Mouse (Mus musculus): ENCODE results near the gene Nostrin. TPM values are rescaled to one million over a fixed set of nuclear protein-coding genes. Genes with fewer than 3 reads are reported as not detected.
A peak's percentile ranks its signal among the peaks of the same experiment; 100 is the strongest.

The Nostrin gene
- polyA plus RNA-seq, 1 experiment from 2014 or later, result 2.4 TPM

DNA sequence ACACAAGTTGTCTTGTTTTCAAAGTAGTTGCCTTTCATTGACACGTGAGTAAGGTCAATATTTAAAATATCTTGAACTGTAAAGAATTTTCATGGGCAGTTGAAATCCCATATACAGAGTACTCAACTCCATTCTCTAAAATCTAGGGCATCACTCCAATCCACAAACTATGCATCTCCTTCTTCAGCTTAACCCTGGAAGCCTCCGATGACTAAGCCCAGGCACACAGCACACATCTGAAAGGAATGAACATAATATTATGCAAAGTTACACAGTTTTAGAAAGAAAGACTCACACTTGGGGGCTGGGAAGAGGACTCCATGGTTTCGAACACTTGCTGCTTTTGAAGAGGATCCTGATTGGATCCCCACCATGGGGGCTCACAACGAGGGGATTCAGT is 13.9 kb upstream of the Nostrin start:
- Histone ChIP-seq H3K27me3 (replicated peaks; ENCODE audit: control insufficient read depth, insufficient read depth, low read length) (no peaks in the 10 kb centered on the region), H3K9ac (ENCODE audit: low read depth, low read length) (no peak overlapping the region), H3K4me2 (ENCODE audit: low read length) (no peak overlapping the region), H3K36me3 (ENCODE audit: control insufficient read depth, insufficient read depth, low read length) (no peaks in the 10 kb centered on the region), H3K4me3 (ENCODE audit: low read length) (no peak overlapping the region), H3K4me1 (ENCODE audit: control insufficient read depth, insufficient read depth, low read depth, low read length) (no peaks in the 10 kb centered on the region; the same call in 1 of the 2 replicates), H3K27ac (ENCODE audit: low read depth, low read length) (no peak overlapping the region), H3K9me3 (ENCODE audit: control insufficient read depth, low read length) (no peaks in the 10 kb centered on the region)
- whole genome bisulfite sequencing, result 84% methylated on average over 4 of the region's 4 CpGs
- ATAC-seq, result no peak

GRCm38 (mm10) chr2:69125425-69125824 is 10.2 kb upstream of the Nostrin start:
- H3K9ac ChIP-seq (ENCODE audit: low read depth, low read length), result no peak overlapping the region
- no peak overlapping the region for H3K27ac ChIP-seq (ENCODE audit: low read depth, low read length)
- no peak for ATAC-seq
- H3K9me3 ChIP-seq (ENCODE audit: control insufficient read depth, low read length), result no peaks in the 10 kb centered on the region
- H3K36me3 ChIP-seq (ENCODE audit: control insufficient read depth, insufficient read depth, low read length), result no peaks in the 10 kb centered on the region
- 31% methylated on average over 3 of the region's 3 CpGs for WGBS
- H3K4me3 ChIP-seq (ENCODE audit: low read length), result no peak overlapping the region
- no peak overlapping the region for H3K4me2 ChIP-seq (ENCODE audit: low read length)
- H3K4me1 ChIP-seq (ENCODE audit: control insufficient read depth, insufficient read depth, low read depth, low read length), result peaks cover 2% of the 10 kb centered on the region; the same call in 1 of the 2 replicates
- H3K27me3 ChIP-seq (replicated peaks; ENCODE audit: control insufficient read depth, insufficient read depth, low read length), result no peaks in the 10 kb centered on the region

DNA sequence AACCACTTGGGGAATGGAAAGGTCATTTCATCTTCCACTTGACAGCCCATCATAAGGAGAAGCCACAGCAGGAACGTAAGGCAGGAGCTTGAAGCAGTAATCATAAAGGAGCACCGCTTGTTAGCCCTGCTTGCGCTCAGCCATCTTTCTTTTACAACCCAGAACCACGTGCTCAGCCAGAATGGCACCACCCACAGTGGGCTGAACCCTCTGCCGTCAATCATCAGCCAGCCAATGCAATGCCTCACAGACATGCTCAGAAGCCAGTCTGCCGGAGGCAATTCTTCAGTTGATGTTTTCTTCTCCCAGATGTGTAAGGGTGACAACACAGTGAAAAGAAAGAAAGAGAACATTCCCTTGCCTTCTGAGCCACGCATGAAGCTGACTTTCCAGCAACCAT is 7.3 kb upstream of the Nostrin start:
- Histone ChIP-seq H3K4me2 (ENCODE audit: low read length) (no peak overlapping the region), H3K9me3 (ENCODE audit: control insufficient read depth, low read length) (no peaks in the 10 kb centered on the region), H3K4me3 (ENCODE audit: low read length) (no peak overlapping the region), H3K36me3 (ENCODE audit: control insufficient read depth, insufficient read depth, low read length) (no peaks in the 10 kb centered on the region), H3K27ac (ENCODE audit: low read depth, low read length) (no peak overlapping the region), H3K27me3 (replicated peaks; ENCODE audit: control insufficient read depth, insufficient read depth, low read length) (no peaks in the 10 kb centered on the region), H3K4me1 (ENCODE audit: control insufficient read depth, insufficient read depth, low read depth, low read length) (peaks cover 2% of the 10 kb centered on the region; the same call in 1 of the 2 replicates), H3K9ac (ENCODE audit: low read depth, low read length) (no peak overlapping the region)
- peak; percentile 57; the same call in 1 of the 2 replicates for ATAC-seq
- 66% methylated on average over 7 of the region's 7 CpGs for WGBS

DNA sequence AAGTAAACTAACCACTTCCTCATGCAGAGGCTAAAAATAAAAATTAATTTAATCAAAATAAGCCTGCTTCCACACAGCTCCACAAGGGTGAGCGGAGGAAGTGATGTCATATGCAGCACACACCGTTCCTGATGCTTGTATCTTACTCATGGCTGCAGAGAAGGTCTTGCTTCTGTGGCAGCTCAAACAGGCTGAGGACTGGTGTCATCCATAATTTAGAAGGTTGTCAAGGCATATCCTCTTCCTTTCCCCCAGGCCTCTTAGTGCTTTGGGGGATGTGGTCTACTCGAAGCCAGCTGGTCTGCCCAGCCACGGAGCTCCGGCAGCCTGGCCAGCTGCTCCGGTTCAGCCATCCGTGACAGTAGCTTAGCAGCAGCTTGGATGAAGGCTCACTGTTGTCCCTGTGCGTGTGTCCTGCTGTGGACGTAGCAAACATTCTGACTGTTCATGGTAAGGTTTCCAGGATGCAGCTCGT is 6.6 kb upstream of the Nostrin start:
- Histone ChIP-seq H3K27ac (ENCODE audit: low read depth, low read length) (no peak overlapping the region), H3K9me3 (ENCODE audit: control insufficient read depth, low read length) (no peaks in the 10 kb centered on the region), H3K27me3 (replicated peaks; ENCODE audit: control insufficient read depth, insufficient read depth, low read length) (no peaks in the 10 kb centered on the region), H3K4me2 (ENCODE audit: low read length) (peak overlapping the region; percentile 1; the same call in 1 of the 2 replicates), H3K4me1 (ENCODE audit: control insufficient read depth, insufficient read depth, low read depth, low read length) (peaks cover 2% of the 10 kb centered on the region; the same call in 1 of the 2 replicates), H3K9ac (ENCODE audit: low read depth, low read length) (no peak overlapping the region), H3K36me3 (ENCODE audit: control insufficient read depth, insufficient read depth, low read length) (no peaks in the 10 kb centered on the region), H3K4me3 (ENCODE audit: low read length) (no peak overlapping the region)
- peak; percentile 91 for ATAC-seq
- WGBS, result 23% methylated on average over 10 of the region's 10 CpGs

GRCm38 (mm10) chr2:69129425-69130210 is 6.0 kb upstream of the Nostrin start:
- no peak overlapping the region for H3K4me2 ChIP-seq (ENCODE audit: low read length)
- WGBS, result 59% methylated on average over 7 of the region's 7 CpGs
- ATAC-seq, result no peak; the same call in 1 of the 2 replicates
- H3K27me3 ChIP-seq (replicated peaks; ENCODE audit: control insufficient read depth, insufficient read depth, low read length), result no peaks in the 10 kb centered on the region
- no peak overlapping the region for H3K4me3 ChIP-seq (ENCODE audit: low read length)
- peak overlapping the region; percentile 4; the same call in 1 of the 2 replicates for H3K27ac ChIP-seq (ENCODE audit: low read depth, low read length)
- no peaks in the 10 kb centered on the region for H3K36me3 ChIP-seq (ENCODE audit: control insufficient read depth, insufficient read depth, low read length)
- no peak overlapping the region for H3K9ac ChIP-seq (ENCODE audit: low read depth, low read length)
- H3K4me1 ChIP-seq (ENCODE audit: control insufficient read depth, insufficient read depth, low read depth, low read length), result peaks cover 2% of the 10 kb centered on the region; the same call in 1 of the 2 replicates
- no peaks in the 10 kb centered on the region for H3K9me3 ChIP-seq (ENCODE audit: control insufficient read depth, low read length)

GRCm38 (mm10) chr2:69132046-69132445 is 3.6 kb upstream of the Nostrin start:
- Histone ChIP-seq H3K4me1 (ENCODE audit: control insufficient read depth, insufficient read depth, low read depth, low read length) (peaks cover 2% of the 10 kb centered on the region; the same call in 1 of the 2 replicates), H3K4me2 (ENCODE audit: low read length) (no peak overlapping the region), H3K9me3 (ENCODE audit: control insufficient read depth, low read length) (no peaks in the 10 kb centered on the region), H3K4me3 (ENCODE audit: low read length) (no peak overlapping the region), H3K27ac (ENCODE audit: low read depth, low read length) (no peak overlapping the region), H3K36me3 (ENCODE audit: control insufficient read depth, insufficient read depth, low read length) (no peaks in the 10 kb centered on the region), H3K27me3 (replicated peaks; ENCODE audit: control insufficient read depth, insufficient read depth, low read length) (no peaks in the 10 kb centered on the region), H3K9ac (ENCODE audit: low read depth, low read length) (no peak overlapping the region)
- 58% methylated on average over 3 of the region's 3 CpGs for WGBS
- no peak for ATAC-seq

DNA sequence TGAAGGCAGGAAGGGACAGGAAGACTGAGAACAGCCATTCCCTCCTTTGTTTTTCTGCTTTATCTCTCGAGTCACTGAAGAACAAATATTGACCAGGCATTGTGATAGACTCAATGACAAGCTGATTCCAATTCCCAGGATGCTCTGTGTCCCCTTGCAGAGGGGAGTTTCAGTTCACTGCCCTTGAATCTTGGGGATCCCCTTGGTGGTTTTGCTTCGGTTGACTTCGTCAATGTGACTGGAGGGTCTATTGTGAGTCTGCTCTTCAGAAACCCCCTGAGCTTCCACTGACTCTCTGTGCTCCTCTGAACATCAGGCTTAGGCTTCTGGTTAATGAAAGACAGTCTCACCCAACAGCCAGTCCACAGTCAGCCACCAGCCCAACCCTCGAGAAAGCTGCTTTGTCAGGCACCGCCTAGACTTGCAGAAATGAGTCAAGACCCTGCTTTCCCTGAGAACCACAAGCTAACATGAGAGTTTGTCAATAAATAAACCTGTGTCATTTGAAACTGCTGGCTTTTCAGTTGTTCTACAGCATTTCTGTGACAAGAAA is 3.0 kb upstream of the Nostrin start:
- Histone ChIP-seq H3K4me2 (ENCODE audit: low read length) (no peak overlapping the region), H3K27ac (ENCODE audit: low read depth, low read length) (no peak overlapping the region), H3K27me3 (replicated peaks; ENCODE audit: control insufficient read depth, insufficient read depth, low read length) (no peaks in the 10 kb centered on the region), H3K36me3 (ENCODE audit: control insufficient read depth, insufficient read depth, low read length) (no peaks in the 10 kb centered on the region), H3K4me1 (ENCODE audit: control insufficient read depth, insufficient read depth, low read depth, low read length) (peaks cover 2% of the 10 kb centered on the region; the same call in 1 of the 2 replicates), H3K4me3 (ENCODE audit: low read length) (no peak overlapping the region), H3K9ac (ENCODE audit: low read depth, low read length) (no peak overlapping the region), H3K9me3 (ENCODE audit: control insufficient read depth, low read length) (no peaks in the 10 kb centered on the region)
- WGBS, result 32% methylated on average over 5 of the region's 5 CpGs
- ATAC-seq, result no peak

GRCm38 (mm10) chr2:69134186-69134585 is 1.4 kb upstream of the Nostrin start:
- Histone ChIP-seq H3K36me3 (ENCODE audit: control insufficient read depth, insufficient read depth, low read length) (no peaks in the 10 kb centered on the region), H3K9me3 (ENCODE audit: control insufficient read depth, low read length) (no peaks in the 10 kb centered on the region), H3K4me2 (ENCODE audit: low read length) (no peak overlapping the region), H3K4me1 (ENCODE audit: control insufficient read depth, insufficient read depth, low read depth, low read length) (peaks cover 2% of the 10 kb centered on the region; the same call in 1 of the 2 replicates), H3K9ac (ENCODE audit: low read depth, low read length) (no peak overlapping the region), H3K27me3 (replicated peaks; ENCODE audit: control insufficient read depth, insufficient read depth, low read length) (no peaks in the 10 kb centered on the region), H3K27ac (ENCODE audit: low read depth, low read length) (no peak overlapping the region), H3K4me3 (ENCODE audit: low read length) (no peak overlapping the region)
- ATAC-seq, result no peak
- 88% methylated on average over 1 of the region's 1 CpGs for WGBS

- H3K9me3 ChIP-seq (ENCODE audit: control insufficient read depth, low read length), result no peaks in the 10 kb centered on the region
- no peak overlapping the region for H3K4me3 ChIP-seq (ENCODE audit: low read length)
- ATAC-seq, result no peak
- H3K4me1 ChIP-seq (ENCODE audit: control insufficient read depth, insufficient read depth, low read depth, low read length), result no peaks in the 10 kb centered on the region
- H3K9ac ChIP-seq (ENCODE audit: low read depth, low read length), result no peak overlapping the region
- H3K36me3 ChIP-seq (ENCODE audit: control insufficient read depth, insufficient read depth, low read length), result no peaks in the 10 kb centered on the region
- no peak overlapping the region for H3K4me2 ChIP-seq (ENCODE audit: low read length)
- no peak overlapping the region for H3K27ac ChIP-seq (ENCODE audit: low read depth, low read length)
- no peaks in the 10 kb centered on the region for H3K27me3 ChIP-seq (replicated peaks; ENCODE audit: control insufficient read depth, insufficient read depth, low read length)
- 77% methylated on average over 9 of the region's 9 CpGs for WGBS
Observed at GRCm38 (mm10) chr2:69134937-69135336, 663 bp upstream of the Nostrin start.

Measured in hindbrain, embryonic 16.5 days (tissue).